Mouse (Mus musculus) brain, adult 2 months (tissue): ENCODE data around the gene Dpep2nb.
A peak's percentile ranks its signal among the peaks of the same experiment; 100 is the strongest.
"Not testable (repeated sequence)": the region's sequence is repeated elsewhere in the genome, so short reads cannot be mapped to it uniquely, and the experiment has no call there.

Source experiments
- DNase-seq: peaks from one replicate; pipeline ENCODE4 v3.0.0; 2011; ENCODE audit warnings: low read depth, low spot score

Dpep2nb gene

DNA sequence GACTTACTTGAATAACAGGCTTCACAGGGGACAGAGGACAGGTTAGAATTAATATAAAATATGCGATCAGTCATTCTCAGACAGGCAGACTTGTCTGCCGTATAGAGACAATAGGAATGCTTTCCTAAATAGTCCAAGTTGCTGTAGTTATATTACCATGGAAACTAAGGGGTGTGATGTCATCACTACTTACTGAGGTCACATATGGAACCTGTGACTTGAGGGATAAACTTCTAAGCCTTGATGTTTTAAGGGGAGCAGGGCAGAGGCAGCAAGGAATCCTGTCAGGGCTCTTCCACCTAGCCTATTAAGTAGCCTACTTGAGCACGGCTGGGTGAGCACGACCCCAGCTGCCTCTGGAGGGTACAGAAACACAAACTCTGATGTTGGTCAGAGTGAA lies at the start of gene Dpep2nb:
Dpep2nb (minus strand) TSS at position 101 of the 400 bp plus-strand sequence.
- no peak for DNase-seq

DNA sequence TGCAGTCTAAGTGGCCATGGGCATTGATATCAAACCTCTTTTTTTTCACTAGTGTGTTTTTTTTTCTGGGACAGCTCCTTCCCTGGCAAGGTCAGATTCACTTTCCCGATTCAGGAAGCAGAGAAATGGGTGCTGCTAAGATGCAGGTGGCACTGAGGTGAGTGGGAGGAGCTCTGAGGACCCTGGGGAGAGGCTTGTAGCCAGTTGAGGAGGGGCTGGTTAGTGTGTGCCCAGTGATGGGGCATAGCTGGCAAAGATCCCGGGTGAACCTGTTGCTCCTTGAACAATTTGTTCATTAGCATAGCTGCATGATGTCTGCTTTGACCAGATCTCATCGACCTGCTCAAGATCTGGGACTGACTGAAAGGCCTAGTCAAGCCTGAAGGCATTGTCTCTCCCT lies 49.3 kb upstream of the Dpep2nb start:
- no peak for DNase-seq

DNA sequence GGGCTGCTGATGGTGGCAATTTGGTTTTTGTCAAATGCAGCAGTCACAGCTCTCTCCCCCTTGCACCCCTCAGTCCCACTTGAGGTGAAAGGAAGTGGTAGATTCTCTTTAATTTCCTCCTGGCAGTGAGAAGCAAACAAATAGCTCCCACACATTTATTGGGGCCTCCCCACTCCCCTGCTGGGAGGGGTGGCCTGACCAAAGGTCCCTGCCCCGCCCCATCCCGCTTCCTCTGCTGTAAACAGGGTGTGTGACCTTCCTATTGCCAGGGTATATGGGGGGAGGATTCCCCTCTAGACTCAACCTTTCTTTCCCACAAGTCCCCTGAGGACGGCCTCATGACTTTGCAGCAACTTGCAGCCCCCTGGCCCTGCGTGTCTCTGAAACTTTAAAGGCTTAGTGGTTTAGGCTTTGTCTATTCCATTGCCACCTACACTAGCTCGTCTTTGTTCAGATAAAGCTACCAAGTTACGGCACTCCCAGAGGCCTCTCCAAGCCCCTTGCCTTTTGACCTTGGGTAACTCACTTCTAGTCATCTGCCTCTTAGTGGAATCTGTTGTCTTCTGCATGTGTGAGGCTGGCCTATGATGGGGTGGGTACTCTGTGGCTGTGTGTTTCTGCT lies 48.5 kb upstream of the Dpep2nb start:
- DNase-seq, result no peak

DNA sequence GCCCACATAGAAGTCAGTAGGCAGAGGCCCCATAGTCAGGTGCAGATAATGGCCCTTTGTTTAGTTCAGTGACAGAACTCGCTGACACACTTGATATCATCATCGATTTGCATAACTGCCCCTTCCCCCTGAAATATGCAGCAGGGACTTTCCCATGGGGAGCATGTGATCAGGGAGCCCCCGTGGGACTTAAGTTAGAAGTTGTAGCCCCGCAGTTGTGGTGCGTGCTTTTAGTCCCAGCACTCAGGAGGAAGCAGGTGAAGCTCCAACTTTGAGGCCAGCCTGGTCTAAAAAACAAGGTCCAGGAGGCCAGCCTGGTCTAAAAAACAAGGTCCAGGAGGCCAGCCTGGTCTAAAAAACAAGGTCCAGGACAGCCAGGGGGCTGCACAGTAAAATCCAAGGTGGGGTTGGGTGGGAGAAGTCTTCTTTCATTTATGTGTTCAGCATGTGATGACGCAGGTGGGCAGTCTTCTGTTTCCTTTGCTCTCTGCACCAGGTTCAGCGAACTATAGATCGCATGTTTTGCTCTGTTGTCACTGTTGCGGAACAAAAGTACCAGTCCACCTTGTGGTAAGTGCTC lies 46.8 kb upstream of the Dpep2nb start:
- peak; percentile 55 for DNase-seq

DNA sequence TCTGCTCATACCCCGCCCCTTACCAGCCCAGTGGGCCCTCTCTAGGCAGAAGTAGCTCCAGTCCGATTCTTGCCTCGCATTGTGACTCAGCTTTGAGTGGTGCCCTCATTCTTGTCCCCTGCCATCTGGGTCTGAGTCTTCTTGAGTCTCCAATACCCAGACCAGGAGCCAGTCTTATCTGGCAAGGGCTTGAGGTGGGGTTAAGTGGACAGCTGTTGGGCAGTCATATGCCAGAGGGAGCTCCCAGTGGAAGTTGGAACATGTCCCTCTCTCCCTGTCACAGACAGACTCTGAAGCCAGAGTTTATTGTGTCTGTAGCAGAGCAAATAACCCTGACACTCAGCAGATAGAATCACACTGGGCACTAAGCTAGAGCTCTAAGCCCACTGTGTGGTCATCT lies 45.3 kb upstream of the Dpep2nb start:
- DNase-seq, result peak; percentile 26

DNA sequence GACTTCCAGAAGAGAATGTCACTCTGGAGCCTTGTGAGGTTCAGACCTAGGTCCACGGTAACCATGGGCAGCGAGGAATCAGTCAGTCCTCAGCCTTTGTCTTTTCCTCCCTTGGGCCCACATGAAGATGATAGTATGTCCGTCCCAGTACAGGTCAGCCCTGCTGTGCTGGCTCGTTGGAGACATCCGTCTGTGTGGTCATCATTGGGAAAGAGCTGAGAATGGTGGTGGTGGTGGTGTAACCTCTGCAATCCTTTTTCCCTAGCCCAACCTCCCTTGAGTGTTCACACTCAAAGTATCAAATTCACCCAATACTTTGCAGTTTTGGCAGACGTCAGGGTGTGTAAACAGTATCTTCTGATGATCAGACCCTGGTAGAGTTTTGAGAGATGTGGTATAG lies 44.1 kb upstream of the Dpep2nb start:
- no peak for DNase-seq

DNA sequence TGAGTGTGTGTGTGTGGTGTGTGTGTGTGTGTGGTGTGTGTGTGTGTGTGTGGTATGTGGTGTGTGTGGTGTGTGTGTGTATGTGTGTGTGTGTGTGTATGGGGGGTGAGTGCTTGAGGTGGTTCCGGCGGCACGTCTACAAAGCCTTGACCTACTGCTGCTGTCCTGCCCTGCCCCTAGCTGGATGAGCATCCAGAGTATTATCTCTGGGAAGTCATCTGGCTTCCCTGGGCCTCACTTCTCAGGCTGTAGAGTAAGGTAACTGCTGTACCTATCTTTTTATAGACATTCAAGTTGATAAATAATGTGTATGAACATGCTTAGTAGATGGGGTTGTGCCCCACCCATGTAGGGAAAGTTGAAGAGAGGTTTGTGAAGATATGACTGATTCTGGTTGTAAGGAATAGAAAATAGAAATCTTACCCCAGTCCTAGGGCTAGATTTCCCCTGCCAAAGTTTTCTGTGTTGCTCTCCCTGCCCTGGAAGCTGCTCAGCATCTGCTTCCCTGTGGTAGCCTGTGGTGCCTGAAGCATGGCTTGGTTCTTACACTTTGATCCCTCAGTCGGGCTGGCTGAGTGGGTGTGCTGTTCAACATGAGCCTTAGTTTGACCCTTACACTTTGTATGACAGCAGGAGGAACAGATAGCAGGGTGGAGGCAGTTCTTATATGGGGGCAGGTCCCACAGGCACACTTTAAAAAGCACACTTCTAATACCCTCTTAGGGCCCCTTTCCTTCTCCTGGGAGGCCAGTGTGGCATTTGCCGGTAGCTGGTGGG lies 42.3 kb upstream of the Dpep2nb start:
- no peak for DNase-seq

DNA sequence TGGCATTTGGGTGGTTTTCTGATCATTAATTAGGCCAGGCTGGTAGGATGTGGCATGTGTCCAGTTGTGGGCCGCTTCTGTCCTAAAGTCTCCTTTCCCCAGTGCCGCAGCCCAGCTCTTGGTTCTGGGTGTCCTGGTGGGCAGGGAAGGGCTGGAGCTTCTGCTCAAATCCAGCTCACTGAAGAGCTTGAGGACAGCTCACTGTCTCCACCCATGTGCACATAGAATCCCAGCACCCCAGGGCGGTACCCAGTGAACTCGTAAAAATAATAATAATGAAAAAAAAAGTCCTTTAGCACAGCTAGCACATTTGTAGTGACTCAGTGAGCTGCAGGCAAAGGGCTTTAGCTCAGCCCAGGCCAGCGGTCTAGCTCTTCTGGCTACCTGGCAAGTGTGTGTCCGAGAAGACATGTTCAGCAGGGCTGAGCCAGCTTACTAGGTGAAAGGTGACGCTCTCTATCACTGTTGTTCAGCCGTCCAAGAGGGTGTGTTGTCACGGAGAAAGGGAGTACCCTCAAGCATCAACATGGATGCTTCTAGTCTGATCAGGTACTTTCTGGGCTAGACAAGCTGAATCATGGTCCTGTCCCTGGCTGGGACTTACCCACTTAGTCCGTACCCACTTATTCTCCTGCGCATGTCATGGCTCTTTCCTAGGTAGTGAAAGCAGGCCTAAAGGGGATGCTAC lies 41.2 kb upstream of the Dpep2nb start:
- no peak for DNase-seq

DNA sequence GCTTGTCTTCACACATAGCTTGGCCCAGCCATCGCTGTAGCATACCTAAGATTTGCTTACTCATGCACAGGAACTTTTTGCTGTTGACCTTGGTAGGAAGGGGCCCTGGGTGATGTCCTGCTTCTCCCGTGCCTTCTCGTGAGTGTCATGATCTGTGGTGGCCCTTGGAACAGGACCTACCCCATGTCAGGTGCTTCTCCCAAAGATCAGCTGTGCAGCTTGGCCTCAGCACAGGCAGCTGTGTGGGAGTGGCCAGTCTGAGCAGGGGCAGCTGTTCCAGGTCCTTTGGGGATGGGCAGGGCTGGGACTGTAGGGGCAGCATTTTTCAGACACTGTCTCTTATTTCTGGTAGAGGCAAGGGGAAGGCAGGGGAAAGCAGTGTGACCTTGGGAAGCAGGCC lies 38.4 kb upstream of the Dpep2nb start:
- no peak for DNase-seq

DNA sequence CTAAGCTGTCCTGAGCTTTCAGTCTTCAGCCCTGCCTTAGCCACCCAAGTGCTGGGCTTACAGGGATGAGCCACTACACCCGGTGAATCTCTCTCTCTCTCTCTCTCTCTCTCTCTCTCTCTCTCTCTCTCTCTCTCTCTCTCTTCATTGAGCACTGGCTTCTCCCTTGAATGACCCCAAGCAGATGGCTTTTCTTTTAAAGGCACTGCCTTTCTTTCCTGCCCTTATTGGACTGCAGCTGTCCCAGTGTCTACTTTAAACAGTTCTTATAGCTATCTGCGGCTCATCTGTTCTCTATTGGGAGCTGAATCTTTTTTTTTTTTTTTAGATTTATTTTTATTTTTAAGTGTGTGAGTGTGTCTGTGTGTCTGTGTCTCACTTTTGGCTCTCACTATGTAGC lies 37.3 kb upstream of the Dpep2nb start:
- no peak for DNase-seq

DNA sequence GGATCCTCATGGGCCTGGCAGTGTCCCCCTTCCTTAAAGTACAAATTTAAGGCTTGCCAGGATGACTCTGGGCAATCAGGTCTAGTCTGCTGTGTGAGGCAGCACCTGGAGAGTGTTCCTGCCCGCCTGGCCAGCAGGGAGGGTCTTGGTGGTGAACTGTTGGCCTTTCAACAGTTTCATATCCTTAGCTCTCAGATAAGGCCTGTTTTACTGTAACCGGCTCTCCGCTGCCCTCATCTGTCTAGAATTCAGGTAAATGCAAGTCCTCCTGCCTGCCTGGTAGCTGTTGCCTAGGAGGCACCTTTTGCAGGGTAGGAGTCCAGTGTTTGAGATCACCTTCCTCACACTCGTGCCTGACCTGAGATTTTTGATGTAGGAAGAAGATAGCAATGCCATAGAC lies 34.4 kb upstream of the Dpep2nb start:
- no peak for DNase-seq

DNA sequence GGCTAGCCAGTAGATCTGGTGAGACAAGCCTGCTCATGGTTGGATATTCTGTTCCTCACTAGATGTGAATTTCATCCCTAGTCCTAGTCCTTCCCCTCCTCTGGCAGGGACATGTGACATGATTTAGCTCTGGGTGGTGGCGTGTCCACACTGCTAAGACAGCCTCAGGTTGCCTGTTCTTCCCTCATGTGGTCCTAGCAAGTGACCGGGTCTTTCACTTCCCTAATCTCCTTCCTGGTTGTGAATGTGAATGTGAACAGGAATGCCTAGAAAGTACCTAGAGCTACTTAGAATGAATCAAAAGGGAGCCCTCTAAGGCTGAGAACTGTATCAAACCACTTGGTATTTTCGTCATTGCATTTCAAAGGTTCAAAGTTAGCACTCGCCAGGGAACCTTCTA lies 33.8 kb upstream of the Dpep2nb start:
- DNase-seq, result no peak

DNA sequence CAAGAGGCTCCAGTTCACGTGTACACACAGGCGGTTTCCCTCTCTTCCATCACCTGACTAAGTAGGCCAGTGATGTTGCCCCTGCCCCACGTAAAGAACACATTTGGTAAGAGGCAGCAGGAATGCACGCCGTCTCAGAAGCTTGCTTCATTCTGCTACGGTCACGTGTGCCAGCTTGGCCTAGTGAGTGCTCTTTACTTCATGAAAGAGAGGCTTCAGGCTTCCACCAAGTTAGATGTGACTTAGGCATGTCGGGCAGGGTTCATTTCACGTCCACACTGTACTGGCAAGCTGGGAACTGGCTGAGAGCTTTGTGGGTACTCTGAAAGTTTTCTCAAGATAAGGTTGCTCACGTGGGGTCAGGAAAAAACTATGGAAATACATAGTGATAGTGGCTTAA lies 32.9 kb upstream of the Dpep2nb start:
- no peak for DNase-seq

DNA sequence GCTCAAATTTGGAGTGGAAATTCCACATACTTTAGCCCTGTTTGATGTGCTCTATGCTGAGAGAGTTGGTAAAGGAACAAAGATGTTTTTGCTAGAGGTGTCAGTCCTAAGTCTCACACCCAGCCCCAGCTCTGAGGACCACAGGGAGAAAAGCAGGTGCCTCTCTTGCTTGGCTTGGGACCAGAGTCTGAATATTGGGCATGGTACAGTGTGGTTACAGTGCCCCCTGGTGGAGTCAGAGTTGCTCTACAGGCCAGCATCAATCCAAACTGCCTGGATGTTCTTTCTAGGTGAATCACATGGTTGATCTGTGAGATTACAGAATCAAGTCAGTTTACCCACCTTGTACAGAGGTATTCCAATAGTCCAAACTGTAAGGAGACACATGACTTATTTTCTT lies 16.7 kb upstream of the Dpep2nb start:
- peak; percentile 88 for DNase-seq

DNA sequence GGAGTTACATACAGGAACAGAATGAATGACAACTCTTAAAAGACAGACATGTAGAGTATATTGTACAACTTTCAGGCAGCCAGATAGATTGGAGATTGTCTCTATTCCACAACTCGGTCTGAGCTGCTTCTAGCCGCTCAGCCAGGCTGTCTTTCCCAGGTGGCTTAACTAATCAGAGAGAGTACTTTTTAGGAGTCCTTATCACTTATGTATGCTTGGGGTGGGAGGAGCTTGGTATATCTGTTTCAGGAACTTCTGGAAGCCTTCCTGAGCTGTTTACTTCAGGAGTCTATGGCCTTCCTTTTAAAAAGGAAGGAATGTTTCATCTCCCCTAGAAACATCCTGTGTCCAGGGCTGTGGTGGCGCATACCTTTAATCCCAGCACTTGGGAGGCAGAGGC lies 12.3 kb upstream of the Dpep2nb start:
- no peak for DNase-seq

DNA sequence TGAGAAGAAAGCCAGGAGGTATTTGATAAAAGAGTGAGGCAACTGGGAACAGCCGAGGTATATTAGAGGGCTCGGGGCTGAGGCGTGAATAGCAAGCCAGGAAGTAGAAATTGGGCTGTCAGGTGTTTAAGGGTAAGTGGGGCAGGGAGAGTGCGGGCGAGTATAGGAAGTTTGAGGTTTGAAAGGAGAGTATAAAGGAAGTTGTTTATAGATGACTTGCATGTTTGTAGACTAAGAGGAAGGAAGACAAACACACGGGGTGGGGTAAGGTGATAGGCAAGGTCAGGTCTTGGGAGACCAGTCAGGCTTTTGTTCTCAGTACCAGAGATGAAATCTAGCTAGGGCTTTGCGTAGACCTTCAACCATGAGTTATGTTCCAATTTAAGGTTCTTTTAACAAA lies 11.4 kb upstream of the Dpep2nb start:
- no peak for DNase-seq

DNA sequence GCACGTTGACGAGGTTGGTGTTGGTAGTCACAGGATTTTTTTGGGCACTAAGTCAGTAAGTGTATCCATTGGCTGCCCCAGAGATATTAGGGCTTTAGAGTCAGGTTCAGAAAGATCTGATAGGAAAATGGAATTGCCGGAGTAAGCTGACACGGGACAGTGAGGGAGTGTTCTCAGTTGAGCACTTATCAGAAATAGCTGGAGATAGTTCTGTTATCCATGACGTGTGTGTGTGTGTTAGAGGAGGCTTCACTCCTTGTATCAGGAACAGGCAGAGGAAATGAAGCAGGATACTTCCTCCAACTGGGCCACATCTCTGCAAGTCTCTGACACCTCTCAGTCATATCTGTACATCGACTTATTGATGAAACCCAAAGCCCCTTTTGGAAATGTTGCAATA lies 10.5 kb upstream of the Dpep2nb start:
- DNase-seq, result no peak

DNA sequence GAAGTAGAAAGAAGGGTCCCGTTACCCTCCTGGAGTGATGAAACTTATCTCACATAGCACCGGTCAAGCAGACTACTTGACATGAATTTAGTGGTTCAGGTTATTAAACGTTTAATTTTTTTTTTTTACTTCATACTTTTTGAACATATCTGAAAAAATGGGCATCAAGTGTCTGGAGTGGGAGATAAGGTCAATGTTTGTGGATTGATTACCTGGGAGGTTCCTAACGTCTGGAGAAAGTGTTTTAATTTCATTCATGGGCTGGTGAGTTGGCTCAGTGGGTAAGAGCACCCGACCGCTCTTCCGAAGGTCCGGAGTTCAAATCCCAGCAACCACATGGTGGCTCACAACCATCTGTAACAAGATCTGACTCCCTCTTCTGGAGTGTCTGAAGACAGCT lies 6.4 kb upstream of the Dpep2nb start:
- not testable (repeated sequence) for DNase-seq

DNA sequence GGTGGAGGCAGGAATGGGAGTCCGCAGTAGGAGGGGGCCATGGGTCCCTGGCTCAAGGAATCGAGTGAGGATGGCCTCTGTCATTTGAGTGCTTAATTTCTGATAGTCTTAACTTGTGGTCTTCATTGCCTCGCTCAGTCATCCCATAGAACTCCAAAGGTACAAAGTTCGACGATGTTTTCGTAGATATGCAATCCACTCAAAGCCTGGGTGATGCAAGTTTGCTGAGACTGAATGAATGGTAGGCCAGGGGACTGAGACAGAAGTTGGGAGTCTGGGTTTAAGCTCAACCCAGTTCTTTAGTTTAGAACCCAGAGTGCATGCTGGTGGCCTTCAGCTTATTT lies 5.8 kb upstream of the Dpep2nb start, which contains the start of gene Ddx28:
Ddx28 (minus strand) TSS at position 240 of the 344 bp plus-strand sequence.
- no peak for DNase-seq

DNA sequence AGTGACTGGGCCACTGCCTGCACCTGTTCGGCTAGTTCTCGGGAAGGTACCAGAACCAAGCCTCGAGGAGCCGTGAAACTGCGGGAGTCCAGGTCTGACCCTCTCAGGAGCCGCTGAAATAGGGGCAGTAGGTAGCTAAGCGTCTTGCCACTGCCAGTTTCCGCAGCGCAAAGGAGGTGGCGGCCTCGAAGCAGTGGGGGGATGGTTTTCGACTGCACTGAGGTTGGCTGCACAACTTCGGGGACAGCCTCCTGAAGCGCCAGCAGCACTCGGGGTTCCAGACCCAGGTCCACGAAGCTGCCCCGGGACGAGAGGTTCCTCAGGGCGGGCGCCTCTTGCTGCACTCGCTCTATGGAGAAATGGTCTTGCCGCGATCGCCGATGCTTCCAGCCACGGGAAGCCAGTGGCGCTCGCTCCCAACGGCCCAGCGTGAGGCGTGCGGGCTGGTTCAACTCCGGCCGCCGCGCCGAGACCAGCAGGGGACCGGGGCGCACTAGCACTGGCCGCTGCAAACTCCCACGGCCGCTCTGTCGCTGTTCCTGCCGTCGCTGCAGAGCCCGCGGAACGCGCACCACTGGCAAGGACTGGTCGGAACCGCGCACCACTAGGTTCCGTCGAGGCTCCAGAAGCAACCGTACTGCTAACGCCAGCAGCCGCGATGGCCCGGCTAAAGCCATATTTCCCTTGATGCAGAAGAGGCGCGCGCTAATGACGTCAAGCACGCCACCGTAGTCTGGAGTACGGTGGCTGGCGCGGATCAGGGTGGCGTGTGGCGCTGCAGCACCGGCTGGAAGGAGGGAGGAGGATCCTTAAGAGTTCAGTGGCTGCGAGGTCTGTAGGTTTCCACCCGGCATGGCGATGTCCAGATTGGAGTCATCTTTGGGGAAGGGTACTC lies 5.2 kb upstream of the Dpep2nb start:
- DNase-seq, result peak; percentile 98

DNA sequence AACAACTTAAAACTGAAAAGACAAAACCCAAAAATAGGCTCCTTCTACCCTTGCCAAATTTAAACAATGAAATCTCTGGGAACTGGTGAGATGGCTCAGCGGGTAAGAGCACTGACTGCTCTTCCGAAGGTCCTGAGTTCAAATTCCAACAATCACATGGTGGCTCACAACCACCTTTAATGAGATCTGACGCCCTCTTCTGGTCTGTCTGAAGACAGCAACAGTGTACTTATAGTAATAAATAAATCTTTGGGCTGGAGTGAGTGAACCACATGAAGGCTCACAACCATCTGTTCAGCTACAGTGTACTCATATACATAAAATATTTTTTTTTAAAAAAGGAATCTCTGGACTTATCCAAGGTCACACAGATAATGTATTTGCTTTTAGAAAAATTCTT lies 2.1 kb upstream of the Dpep2nb start:
- DNase-seq, result not testable (repeated sequence)

DNA sequence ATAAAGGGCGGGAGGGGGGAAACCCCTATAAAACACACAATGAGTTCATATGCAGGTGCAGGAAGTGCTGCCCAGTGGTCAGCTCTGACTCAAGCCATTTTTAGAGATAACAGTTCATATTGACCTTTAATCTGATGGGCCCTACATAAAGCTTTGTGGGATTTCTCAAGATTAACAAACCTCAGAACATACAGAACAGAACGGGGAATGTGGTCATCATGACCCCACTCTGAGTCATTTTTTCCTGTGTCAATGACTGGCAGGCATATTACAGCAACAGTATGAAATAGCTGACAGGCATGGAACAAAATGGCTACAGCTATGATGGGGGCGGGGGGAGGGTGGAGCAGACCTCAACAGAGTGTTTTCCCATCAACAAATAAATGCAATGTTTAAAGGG lies 1.4 kb upstream of the Dpep2nb start:
- no peak for DNase-seq
